Mouse (Mus musculus) cerebellum, postnatal 25 days (tissue): ENCODE results near the gene Pdzd2.

Experiments used
- DNase-seq, 2 experiments: peaks; one replicate each; pipeline ENCODE4 v3.0.0; 2021; ENCODE audit warnings: mixed read lengths in 2 of 2

Pdzd2 gene

DNA sequence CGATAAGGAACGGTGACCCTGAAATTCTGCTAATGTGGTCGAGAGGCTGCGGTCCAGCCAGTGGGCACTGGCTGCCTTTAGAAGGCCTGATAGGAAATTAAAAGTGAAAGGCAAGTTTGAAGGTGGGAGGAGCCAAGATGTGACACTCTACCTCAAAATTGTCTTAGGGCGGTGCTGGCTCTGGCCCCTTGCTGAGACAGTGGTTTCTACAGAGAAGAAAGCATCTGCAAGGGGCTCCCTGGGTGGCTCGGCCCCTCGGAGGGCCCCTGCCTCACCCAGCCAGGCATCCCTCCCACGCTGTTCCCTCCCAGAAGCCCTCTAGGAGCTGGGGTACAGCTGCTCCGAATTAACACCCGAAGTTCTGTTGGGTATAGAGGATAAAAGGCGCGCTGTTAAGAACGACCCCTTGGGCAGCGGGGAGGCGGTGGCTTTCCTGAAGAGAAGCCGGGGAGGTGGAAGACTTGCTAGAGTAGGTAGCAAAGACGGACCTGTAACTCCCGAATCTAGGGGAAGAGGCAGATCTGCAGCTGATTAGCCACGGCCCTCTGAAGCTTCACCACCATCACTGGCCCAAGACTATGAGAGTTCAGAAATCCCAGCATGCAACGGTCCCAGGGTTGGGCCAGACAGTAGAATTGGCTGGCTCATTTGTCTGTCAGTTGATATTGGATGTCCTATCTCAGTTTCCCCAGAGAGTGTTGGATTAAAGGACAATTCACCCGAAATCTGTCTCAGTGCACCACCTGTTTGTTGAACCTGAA lies 71.8 kb downstream of the Pdzd2 start:
- DNase-seq, result no peak

DNA sequence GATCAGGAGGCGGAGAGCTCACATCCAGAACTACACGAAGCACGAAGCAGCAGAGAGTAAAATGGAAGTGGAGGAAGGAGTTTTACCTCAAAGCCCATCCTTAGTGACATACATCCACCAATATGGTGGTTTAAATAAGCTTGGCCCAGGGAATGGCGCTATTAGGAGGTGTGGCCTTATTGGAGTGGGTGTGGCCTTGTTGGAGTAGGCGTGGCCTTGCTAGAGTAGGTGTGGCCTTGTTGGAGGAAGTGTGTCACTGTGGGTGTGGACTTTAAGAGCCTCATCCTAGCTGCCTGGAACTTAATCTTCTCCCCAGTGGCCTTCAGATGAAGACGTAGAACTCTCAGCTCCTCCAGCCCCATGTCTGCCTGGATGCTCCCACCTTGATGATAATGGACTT lies 73.8 kb downstream of the Pdzd2 start:
- no peak for DNase-seq

DNA sequence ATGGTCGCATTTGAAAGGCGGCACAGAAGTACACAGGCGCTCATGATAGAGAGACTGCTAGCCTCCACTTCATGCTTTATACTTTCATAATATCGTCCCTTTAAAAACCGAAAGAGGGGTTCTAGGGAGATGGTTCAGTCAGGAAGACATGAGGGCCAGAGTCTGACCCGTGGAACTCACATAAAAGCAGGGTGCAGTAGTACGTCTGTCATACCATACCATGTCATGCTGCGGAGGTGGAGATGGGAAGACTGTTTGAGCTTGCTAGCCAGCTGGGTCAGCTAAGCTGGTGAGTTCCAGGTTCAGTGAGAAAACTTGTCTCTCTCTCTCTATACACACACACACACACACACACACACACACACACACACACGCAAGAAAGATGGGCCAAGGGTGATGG lies 76.4 kb downstream of the Pdzd2 start:
- no peak for DNase-seq

DNA sequence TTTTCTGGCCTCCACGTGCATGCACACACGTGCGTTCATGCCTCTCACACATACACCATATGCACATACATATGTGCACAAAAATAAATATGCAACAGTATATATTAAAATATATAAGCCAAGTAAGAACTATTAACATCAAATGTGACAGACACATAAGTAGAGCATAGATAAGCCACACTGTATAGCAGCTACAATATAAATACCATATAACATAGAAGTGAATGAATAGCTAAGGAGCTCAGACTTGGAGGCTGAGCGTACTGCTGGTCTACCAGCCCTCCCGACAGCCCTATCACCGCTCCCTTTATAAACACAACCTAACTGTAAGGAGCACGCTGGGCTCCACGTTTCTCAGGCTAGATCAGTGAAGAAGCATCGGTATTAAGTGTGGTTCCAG lies 79.4 kb downstream of the Pdzd2 start:
- no peak for DNase-seq

DNA sequence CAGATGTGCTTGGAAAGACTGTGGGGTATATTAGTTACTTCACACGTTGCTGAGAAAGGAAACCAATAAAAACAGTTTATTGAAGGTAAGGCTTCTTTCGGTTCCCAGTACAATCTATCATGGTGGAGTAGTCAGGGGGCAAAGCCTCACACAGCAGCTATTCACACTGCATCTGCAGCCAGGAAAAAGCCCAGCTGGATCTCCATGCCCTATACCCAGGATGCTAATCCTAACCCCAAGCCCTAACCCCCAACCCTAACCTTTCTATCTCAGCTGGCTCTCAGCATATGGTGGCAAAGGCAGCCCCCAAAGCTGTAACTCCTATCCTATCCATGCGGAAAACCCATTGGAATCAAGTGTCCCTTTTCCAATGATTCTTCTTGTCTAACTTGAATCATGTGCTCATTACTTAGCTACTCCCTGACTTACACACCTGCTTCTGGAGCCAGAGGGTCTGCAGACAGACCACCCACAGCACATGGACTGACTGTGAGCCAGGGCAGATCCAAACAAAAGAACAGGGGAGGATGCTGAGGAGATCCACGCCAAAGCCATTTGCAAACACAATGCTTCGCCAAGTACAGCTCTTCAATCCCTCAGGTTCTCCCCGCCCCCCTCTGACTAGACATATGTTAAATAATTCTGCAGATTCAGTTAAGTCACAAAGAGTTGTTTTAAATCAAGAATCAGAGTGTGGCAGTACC lies 83.6 kb downstream of the Pdzd2 start:
- DNase-seq, result no peak

DNA sequence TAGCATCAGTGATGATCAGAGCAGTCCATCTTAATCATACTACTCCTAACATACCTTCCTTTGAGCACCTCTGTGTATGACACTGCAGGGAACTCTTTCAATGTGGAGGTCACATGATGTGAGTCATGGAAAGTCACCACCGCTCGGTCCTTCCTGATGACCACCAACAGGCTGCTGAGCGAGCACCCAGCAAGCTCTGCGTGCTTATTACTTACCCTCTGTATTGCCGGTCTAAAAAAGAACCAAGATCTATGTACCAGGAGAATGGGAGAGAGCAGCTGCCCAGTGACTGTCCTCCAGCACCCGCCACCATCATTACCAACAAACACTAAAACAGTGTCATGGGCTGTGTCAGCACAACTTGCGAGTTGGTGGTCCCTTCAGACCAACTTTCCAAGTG lies 84.4 kb downstream of the Pdzd2 start:
- DNase-seq, result no peak

DNA sequence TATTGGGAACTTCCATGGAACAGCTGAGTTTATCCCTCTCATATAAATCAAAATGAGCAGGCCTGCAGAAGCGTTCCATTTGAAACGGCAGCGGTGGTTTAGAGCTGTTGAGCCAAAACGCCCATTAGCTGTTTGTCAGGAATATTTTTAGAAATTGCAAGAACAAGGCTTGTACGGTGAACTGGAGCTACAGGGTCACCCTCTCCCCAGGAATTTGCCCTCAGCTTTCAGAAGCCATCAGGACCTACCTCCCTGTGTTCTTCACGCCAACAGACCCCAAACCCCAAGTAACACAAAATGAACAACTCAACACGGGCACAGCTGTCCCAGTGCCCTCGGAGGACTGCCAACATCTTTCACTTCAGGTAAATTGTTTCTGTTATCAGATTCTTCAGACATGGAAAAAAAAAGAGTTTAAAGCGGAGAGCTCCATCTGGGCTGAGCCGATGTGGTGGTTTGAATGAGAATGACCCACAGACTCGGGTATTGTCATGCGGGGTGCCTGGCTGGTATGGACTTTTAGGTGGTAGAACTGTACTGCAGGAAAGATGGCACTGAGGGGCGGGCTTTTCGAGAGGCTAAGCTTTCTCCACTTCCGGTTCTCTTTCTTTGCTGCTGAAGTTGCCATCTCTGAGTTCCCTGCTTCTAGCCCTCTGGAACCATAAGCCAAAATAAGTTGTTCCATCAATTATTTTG lies 87.2 kb downstream of the Pdzd2 start:
- no peak for DNase-seq

DNA sequence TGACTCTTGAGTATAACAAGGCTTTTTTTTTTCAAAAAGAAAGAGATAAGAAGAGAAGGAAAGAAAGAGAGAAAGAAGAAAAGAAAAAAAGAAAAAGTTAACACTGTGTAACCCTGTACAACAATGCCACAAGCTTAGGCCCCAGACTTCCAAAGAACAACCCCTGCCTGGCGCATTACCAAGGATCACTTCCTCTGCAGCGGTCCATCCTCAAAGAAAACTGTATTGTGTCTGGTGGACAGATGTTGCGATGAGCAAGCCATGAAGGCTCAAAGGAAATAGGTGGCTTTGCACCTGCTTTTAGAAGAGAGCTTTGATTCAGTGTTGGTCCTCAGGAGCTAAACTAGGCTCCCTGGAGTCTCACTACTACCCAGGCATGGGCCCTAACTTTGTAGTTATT lies 89.5 kb downstream of the Pdzd2 start:
- no peak for DNase-seq

DNA sequence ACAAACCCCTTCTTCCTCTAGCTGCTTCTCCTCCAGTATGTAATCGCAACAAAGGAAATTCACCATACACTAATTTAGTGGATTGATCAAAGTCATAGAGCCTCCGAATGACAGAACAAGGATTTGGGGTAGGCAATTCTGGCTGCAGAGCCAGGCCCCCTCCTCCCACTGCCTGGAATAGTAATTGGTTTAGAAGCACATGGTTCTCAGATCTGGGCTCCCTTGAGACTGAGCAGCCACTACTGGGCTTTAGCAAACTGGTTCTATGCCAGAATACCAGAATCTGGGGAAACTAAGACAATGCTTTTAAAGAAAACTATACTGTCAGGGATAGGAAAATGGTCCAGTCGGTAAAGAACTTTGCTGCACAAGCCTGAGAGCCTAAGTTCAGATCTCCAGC lies 90.0 kb downstream of the Pdzd2 start:
- DNase-seq, result no peak

DNA sequence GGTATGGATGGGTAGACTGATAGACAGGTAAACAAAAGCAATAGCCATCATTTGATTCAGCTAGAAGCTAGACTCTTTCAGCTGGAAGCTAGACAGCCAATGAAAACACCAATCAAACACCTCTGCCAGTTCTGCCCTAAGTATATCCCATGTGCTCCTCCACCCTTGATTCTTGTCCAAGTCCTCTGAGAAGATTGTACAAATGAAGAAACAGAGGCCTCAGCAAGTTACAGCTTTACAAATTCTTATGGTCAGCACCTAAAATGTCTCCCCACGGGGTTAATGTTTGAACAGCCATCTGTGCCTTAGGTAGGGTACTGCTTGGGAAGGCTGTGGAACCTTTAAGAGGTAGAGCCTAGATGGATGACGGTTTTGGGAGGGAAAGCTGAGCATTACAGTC lies 90.6 kb downstream of the Pdzd2 start:
- no peak for DNase-seq

DNA sequence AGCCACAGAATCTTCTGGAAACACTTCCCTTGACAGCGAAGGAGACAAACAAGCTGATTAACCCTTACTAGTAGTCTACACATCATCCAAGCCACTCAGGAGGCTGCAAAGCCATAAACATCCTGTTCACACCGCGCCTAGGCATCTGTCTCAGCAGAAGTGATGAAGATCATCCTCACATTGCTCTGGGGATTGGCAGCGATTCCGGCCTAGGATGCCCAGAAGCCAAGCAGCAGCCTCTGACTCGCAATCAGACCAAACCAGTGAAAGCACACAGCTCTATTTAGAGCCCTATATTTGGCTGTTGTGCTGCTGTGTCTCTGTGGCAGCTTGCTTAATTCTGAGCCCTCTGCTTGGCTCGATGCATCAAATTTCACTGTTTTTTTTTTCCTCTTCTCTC lies 99.0 kb downstream of the Pdzd2 start:
- DNase-seq, result no peak

DNA sequence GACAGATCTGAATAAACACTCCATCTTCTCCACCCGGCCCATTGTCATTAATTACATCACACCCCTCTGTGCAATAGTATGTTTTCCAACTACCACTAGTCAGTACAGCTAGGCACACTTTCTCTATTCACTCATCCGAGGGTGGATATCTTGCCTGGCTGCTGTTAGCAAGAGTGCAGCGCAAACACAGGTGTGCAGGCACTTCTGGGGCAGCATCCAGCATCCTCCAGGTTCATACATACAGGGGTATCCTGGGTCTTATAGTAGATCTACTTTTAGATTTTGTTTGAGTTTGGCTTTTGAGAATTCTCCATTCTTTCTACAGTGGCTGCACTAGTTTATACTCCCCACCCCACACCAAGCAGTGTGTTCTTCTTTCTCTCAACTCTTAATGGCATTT lies 99.9 kb downstream of the Pdzd2 start:
- DNase-seq, result no peak

DNA sequence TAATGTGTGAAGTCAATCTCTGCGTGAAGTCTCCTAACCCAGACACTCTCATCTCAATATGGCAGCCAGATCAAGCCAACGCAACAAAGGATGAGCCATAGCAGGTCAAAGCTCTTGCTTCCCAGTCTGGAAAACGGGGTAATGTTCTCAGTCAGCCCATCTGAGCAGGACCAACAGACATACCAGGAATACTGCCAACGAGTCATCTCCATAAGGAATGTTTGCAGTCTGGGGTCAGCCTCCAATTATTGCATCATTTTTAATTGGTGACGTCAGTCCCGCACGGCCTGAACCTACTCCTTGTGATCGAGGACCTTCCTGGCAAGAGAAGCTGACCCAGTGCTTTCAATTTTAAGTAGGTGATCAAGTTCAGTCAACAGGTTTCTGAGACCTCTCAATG lies 100.5 kb downstream of the Pdzd2 start:
- no peak for DNase-seq

DNA sequence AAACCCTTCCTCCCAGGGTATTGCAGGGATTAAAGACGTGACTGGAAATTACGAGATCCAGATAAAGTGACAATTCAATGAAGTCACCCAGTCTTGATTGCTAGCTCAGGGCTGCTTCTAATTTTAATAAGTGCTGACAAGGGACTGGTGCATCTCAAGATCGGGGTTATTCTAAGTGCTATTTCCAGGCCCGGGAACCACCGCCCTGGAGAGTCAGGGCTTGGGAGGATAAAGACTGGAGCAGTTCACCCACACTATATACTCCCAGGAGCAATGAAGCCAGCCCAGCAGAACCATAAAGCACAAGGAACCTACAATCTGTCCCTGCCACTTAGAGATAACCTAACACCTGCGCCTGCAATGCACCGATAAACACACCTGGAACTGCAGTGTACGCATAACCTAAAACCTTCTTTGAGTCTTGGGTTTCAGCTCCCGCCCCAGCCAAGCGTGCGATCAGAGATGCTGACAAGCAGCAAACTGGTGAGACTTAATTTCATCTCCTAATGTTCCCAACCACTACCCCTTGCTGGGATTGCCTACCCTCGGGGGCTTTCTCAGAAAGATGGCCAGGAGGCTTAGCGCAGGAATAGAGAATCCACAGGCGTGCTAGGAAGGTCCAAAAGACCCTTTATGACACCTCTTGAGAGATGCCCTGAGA lies 101.2 kb downstream of the Pdzd2 start:
- no peak for DNase-seq

DNA sequence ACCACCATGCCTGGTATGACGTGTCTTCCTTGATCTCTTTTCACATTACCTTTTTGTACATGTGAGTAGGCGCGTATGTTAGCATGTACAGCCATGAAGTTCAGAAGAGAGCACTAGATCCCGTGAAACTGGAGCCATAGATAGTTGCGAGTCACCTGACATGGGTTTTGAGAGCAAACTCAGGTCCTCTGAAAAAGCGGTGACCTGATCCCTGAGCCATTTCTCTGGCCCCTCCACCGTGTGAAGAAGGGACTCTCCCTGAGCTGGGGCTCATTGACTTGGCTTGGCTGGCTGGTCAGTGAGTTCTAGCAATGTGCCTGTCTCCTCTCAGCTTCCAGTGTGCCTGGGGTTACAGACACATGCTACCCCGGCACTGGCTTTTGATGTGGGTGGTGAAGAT lies 102.2 kb downstream of the Pdzd2 start:
- DNase-seq, result no peak

DNA sequence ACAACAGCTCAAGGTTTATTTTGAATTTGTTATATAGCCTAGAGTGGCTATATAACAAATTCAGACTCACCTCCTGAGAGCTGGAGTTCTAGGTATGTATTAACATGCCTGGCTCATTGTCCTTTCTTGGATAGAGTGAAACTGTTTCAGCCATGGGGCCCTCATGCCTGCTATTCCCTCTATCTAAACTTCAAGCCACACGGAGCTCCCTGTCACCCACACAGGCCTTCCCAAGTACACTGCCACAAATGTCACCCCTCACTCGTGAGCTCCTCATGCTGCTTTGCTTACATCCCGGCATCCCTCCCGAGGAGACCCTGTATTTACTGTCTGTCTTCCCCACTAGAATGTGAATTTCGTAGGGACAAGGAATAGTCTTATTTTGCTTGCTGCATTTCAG lies 103.3 kb downstream of the Pdzd2 start:
- no peak for DNase-seq

DNA sequence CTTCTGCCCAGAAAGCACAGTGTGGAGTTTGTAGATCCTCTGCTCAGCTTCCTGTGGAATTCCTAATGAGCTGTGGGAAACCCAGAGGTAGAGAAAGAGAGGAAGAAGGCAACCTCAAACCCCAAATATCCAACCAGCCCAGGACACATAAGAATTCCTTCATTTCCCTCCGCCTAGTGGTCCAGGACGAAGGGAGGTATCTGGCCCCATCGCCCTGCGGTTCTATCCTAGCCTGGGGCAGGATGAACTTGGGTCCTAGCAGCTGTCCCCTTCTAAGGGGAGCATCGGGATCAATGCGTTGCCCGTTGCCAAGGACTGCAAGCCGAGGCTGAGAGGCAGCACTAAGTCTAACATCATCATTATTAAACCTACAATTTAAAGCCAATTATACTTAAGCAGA lies 104.8 kb downstream of the Pdzd2 start:
- DNase-seq, result no peak

DNA sequence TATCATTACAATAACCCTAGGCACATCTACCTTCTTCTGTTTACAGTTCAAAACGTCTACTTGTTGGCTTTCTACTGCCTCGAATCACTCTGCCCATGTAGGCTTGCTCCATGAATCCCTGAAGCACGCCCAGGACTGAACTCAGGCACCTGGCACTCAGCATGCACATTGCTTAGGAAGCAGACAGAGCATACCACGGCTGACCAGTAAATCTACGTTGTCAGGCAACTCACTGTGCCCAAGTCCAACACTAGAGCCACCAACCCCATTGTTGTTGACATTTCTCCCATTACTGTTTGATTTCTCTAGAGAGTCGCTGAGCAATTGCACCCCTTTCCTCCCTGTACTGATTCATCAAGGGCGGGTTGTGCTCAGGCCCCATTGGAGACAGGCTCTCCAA lies 110.6 kb downstream of the Pdzd2 start:
- no peak for DNase-seq

DNA sequence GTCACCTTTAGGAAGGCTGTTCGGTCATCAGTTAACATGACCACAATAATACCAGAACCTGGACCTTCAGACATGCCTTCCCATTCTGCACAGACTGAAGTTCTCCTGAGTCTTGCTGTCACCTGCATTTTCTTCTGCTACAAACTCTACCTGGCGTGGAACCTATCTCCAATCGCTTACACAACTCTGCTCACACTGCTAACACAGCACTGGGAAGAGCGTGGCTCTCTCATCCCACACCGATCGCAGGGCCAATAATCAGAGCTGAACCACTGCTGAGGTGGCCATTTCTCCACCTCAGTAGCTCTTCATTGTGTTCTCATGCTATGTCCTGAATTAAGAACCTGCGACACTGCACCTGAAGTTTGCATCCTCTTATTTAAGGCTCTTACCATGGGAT lies 111.3 kb downstream of the Pdzd2 start:
- no peak for DNase-seq

DNA sequence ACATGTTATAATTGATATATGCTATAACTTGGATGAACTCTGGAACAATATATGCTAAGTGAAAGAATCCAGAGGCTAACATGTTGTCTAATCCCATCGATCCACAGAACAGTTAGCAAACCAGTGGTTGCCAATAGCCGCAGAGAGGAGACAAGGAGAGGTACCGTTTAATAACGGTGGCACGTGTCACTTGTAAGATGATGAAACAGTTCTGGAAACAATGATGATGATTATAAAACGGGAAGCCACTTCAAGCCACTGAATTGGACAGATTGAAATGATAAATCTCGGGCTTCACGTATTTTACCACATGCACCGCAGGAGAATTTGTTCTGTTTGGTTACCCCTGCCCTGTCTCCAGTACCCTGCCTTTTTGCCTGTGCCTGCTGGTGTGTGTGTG lies 112.8 kb downstream of the Pdzd2 start:
- DNase-seq, result no peak

DNA sequence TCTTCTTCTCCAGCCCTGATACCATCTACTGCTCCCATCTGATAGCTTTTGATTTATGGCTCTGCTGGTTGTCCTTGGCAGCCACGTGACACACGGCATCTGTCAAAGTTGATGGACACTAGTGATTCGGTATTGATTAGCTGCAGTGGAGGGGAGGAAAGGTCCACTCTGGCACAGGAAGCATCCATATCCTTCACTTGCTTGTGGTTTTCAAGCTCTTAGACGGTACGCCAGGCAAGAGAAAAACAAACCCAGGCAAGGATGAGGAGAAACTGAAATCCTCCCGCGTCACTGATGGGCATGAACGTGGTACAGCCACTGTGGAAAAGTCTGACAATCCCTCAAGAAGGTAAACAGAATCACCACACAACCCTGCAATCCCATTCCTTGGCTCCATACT lies 113.6 kb downstream of the Pdzd2 start:
- no peak for DNase-seq

DNA sequence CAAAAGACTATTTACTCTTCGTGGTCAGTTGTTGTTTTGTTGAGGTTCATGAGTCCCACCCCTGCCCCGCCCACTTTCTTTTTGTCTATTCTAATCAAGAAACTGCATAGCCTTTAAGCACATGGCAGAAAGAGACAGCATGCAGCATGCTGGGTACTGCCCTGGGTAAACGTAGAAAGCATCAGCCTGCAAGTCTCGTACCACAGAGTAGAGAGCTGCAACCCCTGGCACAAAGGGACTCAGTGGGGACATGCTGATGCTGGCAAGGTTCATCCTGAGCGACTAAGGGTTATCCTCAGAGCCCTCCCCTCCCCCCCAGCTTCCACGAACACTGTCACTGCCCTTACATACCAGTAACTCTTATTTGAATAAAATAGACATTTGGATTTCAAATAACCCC lies 114.2 kb downstream of the Pdzd2 start:
- DNase-seq, result no peak

DNA sequence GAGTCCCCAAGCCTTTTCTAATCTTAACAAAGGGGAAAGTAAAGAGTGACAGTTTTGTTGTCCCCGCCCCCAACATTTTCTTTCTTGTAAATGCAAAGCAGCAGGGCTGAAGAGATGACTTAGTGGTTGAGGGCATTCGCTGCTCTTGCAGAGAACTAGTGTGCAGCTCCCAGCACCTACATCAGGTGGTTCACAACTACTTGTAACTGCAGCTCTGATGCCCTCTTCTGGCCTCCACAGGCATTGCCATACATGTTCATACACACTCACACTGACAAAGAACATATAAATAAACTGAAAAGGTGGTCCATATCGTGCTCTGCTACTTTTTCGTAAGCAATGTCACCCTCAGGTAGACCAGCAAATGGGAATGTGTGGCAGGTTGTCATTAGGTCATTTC lies 116.2 kb downstream of the Pdzd2 start:
- no peak for DNase-seq

DNA sequence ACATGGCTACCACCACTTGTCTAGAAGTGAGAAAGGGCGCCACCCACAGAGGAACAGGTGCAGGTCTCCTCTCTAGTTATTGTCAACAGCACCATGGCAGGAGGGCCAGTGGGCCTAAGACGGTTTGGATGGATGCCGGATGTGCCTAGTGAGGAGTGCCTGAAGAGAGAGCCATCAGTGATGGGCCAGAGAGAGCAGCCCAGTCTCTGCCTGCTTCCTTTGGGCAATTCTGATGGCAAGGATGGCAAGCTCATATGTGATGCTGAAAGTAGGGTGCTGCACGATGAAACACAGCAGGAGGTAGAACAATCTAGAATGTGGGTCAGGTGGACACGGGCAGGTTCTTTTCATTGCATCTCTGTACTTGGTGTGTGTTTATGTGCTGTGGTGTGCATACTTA lies 117.0 kb downstream of the Pdzd2 start:
- no peak for DNase-seq
